Mouse (Mus musculus) thymus, adult 2 months (tissue): Measurements from ENCODE around the gene Tmem120b.

Source experiments
- CTCF ChIP-seq: fragments of 200-500 bp; IDR thresholded peaks from 2 replicates; pipeline ENCODE4 v1.5.1; 2012; ENCODE audit warnings: mild to moderate bottlenecking, control low read depth, low read length, moderate library complexity, borderline replicate concordance; ENCODE audit not compliant: control insufficient read depth, poor library complexity, insufficient read depth; ENCODE audit errors: extremely low read depth
- POLR2A ChIP-seq: fragments of 200-500 bp; IDR thresholded peaks from 2 replicates; pipeline ENCODE4 v1.6.1; 2012; ENCODE audit warnings: mild to moderate bottlenecking, low read length, control low read depth, moderate library complexity; ENCODE audit not compliant: control insufficient read depth, poor library complexity, insufficient read depth; ENCODE audit errors: extremely low read depth

DNA sequence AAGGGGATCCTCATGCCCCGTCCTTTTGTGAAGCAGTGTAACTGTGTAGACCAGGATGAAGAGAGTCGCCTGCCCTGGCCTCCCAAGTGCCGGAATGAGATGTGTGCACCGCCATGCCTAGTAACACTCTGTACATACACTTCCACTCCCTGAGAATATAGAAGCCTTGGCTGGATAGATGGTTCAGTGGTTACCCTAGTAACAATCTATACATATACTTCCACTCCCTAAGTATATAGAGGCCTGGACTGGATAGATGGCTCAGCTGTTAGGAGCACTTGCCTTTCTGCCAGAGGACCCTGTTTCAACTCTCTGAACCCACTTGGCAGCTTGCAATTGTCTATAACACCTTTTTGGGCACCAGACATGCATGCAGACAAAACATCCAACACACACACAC, 33.1 kb upstream of the Tmem120b start:
- TF ChIP-seq CTCF (no peak), POLR2A (no peak)
